Mouse (Mus musculus) heart, adult 2 months (tissue): ENCODE results near the gene Cadm3. TPM values are rescaled to one million over a fixed set of nuclear protein-coding genes. Genes with fewer than 3 reads are reported as not detected.

ENCODE experiments used
- DNase-seq, 2 experiments: peaks; one replicate each; pipeline ENCODE4 v3.0.0; 2021
- H3K27ac ChIP-seq: fragments of 200-600 bp; 2 replicates; pipeline ENCODE4 v1.8.1; 2022
- H3K27me3 ChIP-seq: fragments of 200-500 bp; 2 replicates; pipeline ENCODE4 v1.6.1; 2012; ENCODE audit warnings: mild to moderate bottlenecking, low read length, inconsistent platforms, mixed read lengths; ENCODE audit not compliant: control insufficient read depth, insufficient read depth
- H3K36me3 ChIP-seq: fragments of 200-500 bp; 2 replicates; pipeline ENCODE4 v1.6.1; 2012; ENCODE audit warnings: low read length, inconsistent platforms; ENCODE audit not compliant: control insufficient read depth, insufficient read depth
- H3K4me1 ChIP-seq: fragments of 200-500 bp; 2 replicates; pipeline ENCODE4 v1.6.1; 2011; ENCODE audit warnings: low read length; ENCODE audit not compliant: control insufficient read depth, insufficient read depth
- H3K4me3 ChIP-seq: fragments of 200-600 bp; 2 replicates; pipeline ENCODE4 v1.8.1; 2022
- H3K79me2 ChIP-seq: fragments of 200-500 bp; replicated peaks from 2 replicates; pipeline ENCODE4 v1.6.1; 2012; ENCODE audit warnings: mild to moderate bottlenecking, inconsistent platforms, low read length, moderate library complexity, mixed read lengths; ENCODE audit not compliant: control insufficient read depth, insufficient read depth
- H3K9ac ChIP-seq: fragments of 200-500 bp; 2 replicates; pipeline ENCODE4 v1.6.1; 2012; ENCODE audit warnings: low read depth, mild to moderate bottlenecking, control low read depth, inconsistent platforms, low read length, mixed read lengths
- CTCF ChIP-seq: fragments of 200-600 bp; IDR thresholded peaks from 2 replicates; pipeline ENCODE4 v1.8.1; 2022; ENCODE audit warnings: antibody characterized with exemption, mild to moderate bottlenecking, moderate library complexity
- EP300 ChIP-seq: fragments of 200-500 bp; IDR thresholded peaks from 2 replicates; pipeline ENCODE4 v1.6.1; 2011; ENCODE audit warnings: low read depth, low read length, control low read depth; ENCODE audit not compliant: insufficient read depth
- POLR2A ChIP-seq: fragments of 200-500 bp; IDR thresholded peaks from 2 replicates; pipeline ENCODE4 v1.6.1; 2011; ENCODE audit warnings: mild to moderate bottlenecking, low read depth, low read length, control low read depth; ENCODE audit not compliant: insufficient read depth
- WGBS: fragments of 180-500 bp; shearing (Covaris S2); methylation state at CpG from one replicate; pipeline ENCODE4 v1.1.7; 2018; 5-methylcytosine and 5-hydroxymethylcytosine counted together
- intact Hi-C: fragments of 180-260 bp; cut with DNase I; formaldehyde crosslinking; loops from one replicate; pipeline ENCODE4 v1.15.1; 2025
- polyA plus RNA-seq: library from polyadenylated mRNA; depleted of rRNA; stranded (reverse); fragments of >200 nt; gene quantifications from 2 replicates; pipeline ENCODE4 v1.2.3, GENCODE M21; 2012
- total RNA-seq, 2 experiments: library from RNA; stranded (reverse); gene quantifications; 2 replicates each; pipeline ENCODE4 v1.2.3; 2021

The Cadm3 gene
- total and polyA plus RNA-seq, 3 experiments: 1.6 to 4.1 (median 2.6) TPM

DNA sequence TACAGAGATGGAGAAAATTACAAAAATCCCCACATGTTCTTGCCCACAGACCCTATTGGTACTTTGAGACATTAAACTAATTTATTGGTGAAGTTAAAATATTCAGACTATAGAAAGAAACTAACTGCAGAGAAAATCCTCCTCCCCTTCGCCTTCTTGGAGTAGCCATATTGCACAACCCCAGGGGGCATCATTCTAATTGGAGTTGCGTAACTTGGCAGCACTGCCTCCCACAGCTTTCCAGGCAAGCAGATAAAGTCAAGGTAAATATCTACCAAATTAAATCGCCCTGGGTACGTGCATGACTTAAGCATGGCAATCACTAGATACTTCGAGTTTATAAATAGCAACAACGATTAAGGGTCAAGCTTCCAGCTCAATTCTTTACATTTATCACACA is 4.1 kb upstream of the Cadm3 start:
- Histone ChIP-seq H3K36me3 (no peaks in the 10 kb centered on the region), H3K4me3 (no peak overlapping the region), H3K9ac (no peak overlapping the region), H3K27ac (no peak overlapping the region), H3K27me3 (peaks cover 6% of the 10 kb centered on the region), H3K4me1 (no peaks in the 10 kb centered on the region), H3K79me2 (no peaks in the 10 kb centered on the region)
- intact Hi-C loops: no loop called here
- WGBS: 64% methylated on average over 6 of the region's 6 CpGs
- no peak for TF ChIP-seq POLR2A
- TF ChIP-seq CTCF: no peak
- TF ChIP-seq EP300: no peak
- no peak for DNase-seq

DNA sequence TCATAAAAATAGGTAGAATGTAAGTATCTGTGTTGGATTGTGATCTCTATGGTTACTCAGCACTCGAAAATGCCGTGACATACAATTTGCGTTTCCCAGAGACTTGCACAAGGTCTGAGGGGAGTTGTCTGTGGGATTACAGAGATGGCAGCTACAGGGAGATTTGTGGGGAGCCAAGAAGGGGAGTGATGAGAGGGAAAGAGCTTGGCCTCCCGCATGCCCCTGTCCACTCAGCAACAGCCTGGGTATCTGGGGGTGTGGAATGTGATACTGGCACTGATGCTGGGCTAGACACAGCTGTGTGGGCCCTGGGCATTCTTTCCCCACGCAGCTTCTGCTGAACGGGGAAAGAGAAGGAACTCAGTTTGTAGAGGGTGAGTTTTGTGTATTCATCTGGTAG is 3.0 kb upstream of the Cadm3 start:
- H3K36me3 ChIP-seq: no peaks in the 10 kb centered on the region
- H3K4me3 ChIP-seq: no peak overlapping the region
- peaks cover 9% of the 10 kb centered on the region for H3K27me3 ChIP-seq
- TF ChIP-seq CTCF (no peak), EP300 (no peak), POLR2A (no peak)
- no peak overlapping the region for H3K27ac ChIP-seq
- H3K4me1 ChIP-seq: no peaks in the 10 kb centered on the region
- H3K9ac ChIP-seq: no peak overlapping the region
- DNase-seq: no peak
- WGBS: 54% methylated on average over 6 of the region's 6 CpGs
- H3K79me2 ChIP-seq: no peaks in the 10 kb centered on the region
- intact Hi-C loops: no loop called here

DNA sequence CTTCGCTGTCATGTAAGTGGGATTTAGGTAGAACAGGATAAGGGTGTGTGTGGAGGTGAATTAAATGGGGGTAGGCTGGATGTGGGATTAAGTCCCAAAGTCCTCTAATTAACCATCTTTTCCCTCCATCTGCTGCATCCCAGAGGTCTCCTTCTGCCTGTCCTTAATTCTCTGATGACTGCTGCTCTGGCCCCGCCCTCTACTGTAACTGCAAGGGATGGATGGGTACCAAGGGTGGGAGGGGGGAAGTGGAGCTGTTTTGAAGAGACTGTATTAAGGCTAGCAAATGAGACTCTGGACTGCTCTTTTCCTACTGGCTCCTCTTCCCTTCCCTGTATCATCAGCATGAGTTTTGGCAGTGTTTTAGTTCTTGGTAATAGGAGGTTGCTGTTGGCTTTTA is 2.1 kb upstream of the Cadm3 start:
- TF ChIP-seq CTCF (no peak), EP300 (no peak), POLR2A (no peak)
- Histone ChIP-seq H3K36me3 (no peaks in the 10 kb centered on the region), H3K4me1 (no peaks in the 10 kb centered on the region), H3K27me3 (peaks cover 9% of the 10 kb centered on the region), H3K27ac (no peak overlapping the region), H3K79me2 (no peaks in the 10 kb centered on the region), H3K4me3 (no peak overlapping the region), H3K9ac (no peak overlapping the region)
- DNase-seq: no peak
- WGBS: 68% methylated on average over 2 of the region's 2 CpGs
- intact Hi-C loops: no loop called here

DNA sequence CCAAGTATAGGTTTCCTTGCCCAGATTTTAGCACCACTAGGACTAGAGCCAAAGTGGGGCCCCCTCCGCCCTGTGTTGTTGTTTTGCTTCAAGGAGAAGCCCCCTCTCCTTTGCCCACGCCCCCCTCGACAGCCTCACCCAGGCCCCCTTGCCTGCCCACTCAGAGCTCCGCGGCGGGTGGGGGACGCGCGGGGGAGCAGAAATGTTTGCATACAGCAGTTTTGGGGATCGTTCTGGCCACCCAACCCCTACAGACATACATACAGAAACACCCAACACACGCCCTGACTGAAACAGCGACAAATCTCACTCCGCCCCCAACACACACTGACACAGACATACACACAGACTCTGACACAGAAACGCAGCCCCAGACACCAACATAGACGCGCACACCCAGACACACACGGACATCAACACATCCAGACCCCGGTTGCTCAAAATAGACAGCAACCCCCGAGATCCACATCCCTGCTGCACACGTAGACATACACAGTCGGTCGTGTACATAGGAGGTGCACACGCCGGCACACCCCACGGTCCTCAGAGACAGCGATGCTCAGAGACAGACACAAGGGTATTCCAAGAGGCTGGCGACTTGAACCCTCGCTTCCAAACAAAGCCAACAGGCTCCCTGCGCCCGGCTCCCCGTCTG is 667 bp downstream of the Cadm3 start:
- H3K9ac ChIP-seq: no peak overlapping the region
- WGBS: under 1% methylated on average over 31 of the region's 31 CpGs
- H3K27ac ChIP-seq: no peak overlapping the region
- TF ChIP-seq POLR2A (no peak), CTCF (no peak), EP300 (no peak)
- peaks cover 9% of the 10 kb centered on the region for H3K27me3 ChIP-seq
- H3K4me1 ChIP-seq: no peaks in the 10 kb centered on the region
- intact Hi-C loops: no loop called here
- DNase-seq: no peak
- H3K36me3 ChIP-seq: no peaks in the 10 kb centered on the region
- H3K79me2 ChIP-seq: no peaks in the 10 kb centered on the region
- H3K4me3 ChIP-seq: no peak overlapping the region

DNA sequence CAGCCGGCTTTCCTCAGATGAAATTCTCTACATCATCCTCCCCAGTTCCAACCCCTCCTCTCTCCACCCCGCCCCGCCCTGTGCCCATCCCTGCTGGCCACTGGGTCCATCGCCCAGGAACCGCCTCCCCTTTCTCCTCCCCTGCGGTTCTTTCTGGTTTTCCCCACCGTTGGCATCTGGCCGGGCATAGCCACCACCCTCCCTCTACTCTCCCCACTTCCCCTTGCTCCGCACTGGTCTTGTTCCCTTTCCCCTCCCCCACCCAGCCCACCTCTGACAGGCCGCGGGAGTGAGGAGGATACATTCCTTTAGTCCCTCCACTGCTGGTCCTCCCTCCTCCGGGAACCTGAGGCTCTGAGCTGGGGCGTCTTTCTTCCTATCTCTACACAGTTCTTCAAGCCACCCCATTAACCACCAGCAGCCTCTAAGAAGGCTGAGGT is 1.5 kb downstream of the Cadm3 start:
- Histone ChIP-seq H3K79me2 (no peaks in the 10 kb centered on the region), H3K36me3 (no peaks in the 10 kb centered on the region), H3K4me1 (no peaks in the 10 kb centered on the region), H3K27me3 (peaks cover 9% of the 10 kb centered on the region), H3K27ac (no peak overlapping the region), H3K9ac (no peak overlapping the region), H3K4me3 (no peak overlapping the region)
- TF ChIP-seq CTCF (no peak), POLR2A (no peak), EP300 (no peak)
- 7% methylated on average over 13 of the region's 13 CpGs for WGBS
- no peak for DNase-seq
- intact Hi-C loops: no loop called here

DNA sequence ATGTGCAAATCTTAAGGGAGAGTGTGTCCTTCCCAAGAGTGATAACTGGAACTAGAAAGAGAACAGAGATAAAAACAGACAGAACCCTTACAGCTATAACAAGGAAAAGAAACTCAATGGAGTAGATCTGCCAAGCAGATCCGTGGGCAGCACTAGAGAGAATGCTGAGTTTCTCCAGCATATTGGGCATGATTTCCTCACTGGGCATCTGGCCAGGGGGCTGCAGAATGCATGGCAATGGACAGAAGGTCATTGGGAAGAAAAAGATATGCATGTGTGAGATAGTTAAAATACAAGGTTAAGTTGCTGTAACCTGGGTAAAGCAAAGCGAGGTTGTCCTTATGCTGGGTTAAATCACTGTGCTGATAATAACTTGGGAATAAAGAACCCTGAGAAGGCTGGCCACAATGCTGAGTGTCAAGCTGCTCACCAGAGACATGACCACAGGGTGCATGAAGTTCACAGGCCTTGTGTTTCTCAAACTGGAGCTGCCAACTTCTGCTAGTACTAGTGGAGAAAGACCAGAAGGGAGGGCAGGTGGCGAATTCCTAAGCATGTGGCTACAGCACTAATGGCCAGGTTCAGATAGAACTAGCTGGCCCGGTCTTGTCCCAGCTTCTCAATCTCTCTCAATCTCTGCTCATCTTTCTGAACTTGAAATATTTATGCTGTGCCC is 3.2 kb downstream of the Cadm3 start:
- H3K4me3 ChIP-seq: no peak overlapping the region
- H3K27me3 ChIP-seq: peaks cover 7% of the 10 kb centered on the region
- H3K27ac ChIP-seq: no peak overlapping the region
- H3K9ac ChIP-seq: no peak overlapping the region
- TF ChIP-seq EP300 (no peak), POLR2A (no peak), CTCF (no peak)
- 60% methylated on average over 4 of the region's 4 CpGs for WGBS
- no peaks in the 10 kb centered on the region for H3K4me1 ChIP-seq
- no peak for DNase-seq
- H3K36me3 ChIP-seq: no peaks in the 10 kb centered on the region
- intact Hi-C loops: no loop called here
- H3K79me2 ChIP-seq: no peaks in the 10 kb centered on the region
